Mouse (Mus musculus) liver, embryonic 11.5 days (tissue): ENCODE results near the gene Klf14. TPM values are rescaled to one million over a fixed set of nuclear protein-coding genes. Genes with fewer than 3 reads are reported as not detected.

ENCODE experiments used
- ATAC-seq: fragments of 200-750 bp; cut with Nextera tagmentation; replicated peaks from 2 replicates; pipeline ENCODE4 v1.8.0; 2017; ENCODE audit warnings: moderate number of reproducible peaks, mild to moderate bottlenecking, moderate TSS enrichment, moderate library complexity; ENCODE audit not compliant: low FRiP score
- DNase-seq: peaks from one replicate; pipeline ENCODE4 v3.0.0-alpha.2; 2017; ENCODE audit warnings: low spot score
- H3K27ac ChIP-seq: fragments of 300-500 bp; sonication (generic); 2 replicates; pipeline ENCODE4 v1.5.1; 2014; ENCODE audit warnings: mild to moderate bottlenecking, low read depth, low read length, control low read depth
- H3K27me3 ChIP-seq: fragments of 300-500 bp; sonication (generic); replicated peaks from 2 replicates; pipeline ENCODE4 v1.6.1; 2014; ENCODE audit warnings: low read length, mixed read lengths; ENCODE audit not compliant: control insufficient read depth, insufficient read depth
- H3K36me3 ChIP-seq: fragments of 300-500 bp; sonication (generic); 2 replicates; pipeline ENCODE4 v1.6.1; 2014; ENCODE audit warnings: mild to moderate bottlenecking, low read length, moderate library complexity, mixed read lengths; ENCODE audit not compliant: control insufficient read depth, insufficient read depth
- H3K4me1 ChIP-seq: fragments of 300-500 bp; sonication (generic); replicated peaks from 2 replicates; pipeline ENCODE4 v1.6.1; 2014; ENCODE audit warnings: low read length, mixed read lengths; ENCODE audit not compliant: control insufficient read depth, insufficient read depth
- H3K4me2 ChIP-seq: fragments of 300-500 bp; sonication (generic); 2 replicates; pipeline ENCODE4 v1.6.1; 2014; ENCODE audit warnings: mild to moderate bottlenecking, control low read depth, moderate library complexity
- H3K4me3 ChIP-seq: fragments of 300-500 bp; sonication (generic); 2 replicates; pipeline ENCODE4 v1.5.1; 2014; ENCODE audit warnings: low read depth, low read length, control low read depth
- H3K9ac ChIP-seq: fragments of 300-500 bp; sonication (generic); 2 replicates; pipeline ENCODE4 v1.6.1; 2014; ENCODE audit warnings: low read depth, low read length, control low read depth
- H3K9me3 ChIP-seq: fragments of 300-500 bp; sonication (generic); 2 replicates; pipeline ENCODE4 v1.6.1; 2016; ENCODE audit warnings: low read length, inconsistent platforms, mixed read lengths; ENCODE audit not compliant: control insufficient read depth
- WGBS: fragments of 180-500 bp; shearing (Covaris S2); extraction: QIAGEN DNeasy Blood & Tissue Kit; methylation state at CpG from one replicate; pipeline ENCODE4 v1.1.7; 2014; 5-methylcytosine and 5-hydroxymethylcytosine counted together
- polyA plus RNA-seq: library from polyadenylated mRNA; unstranded; fragments of >200 nt; fragmentation: Nextera tagmentation; extraction: Ambion mirVana; gene quantifications from 2 replicates; pipeline ENCODE4 v1.2.1, GENCODE M21; 2014

The Klf14 gene
- polyA plus RNA-seq, 1 experiment from 2014 or later = 1.1 TPM

DNA sequence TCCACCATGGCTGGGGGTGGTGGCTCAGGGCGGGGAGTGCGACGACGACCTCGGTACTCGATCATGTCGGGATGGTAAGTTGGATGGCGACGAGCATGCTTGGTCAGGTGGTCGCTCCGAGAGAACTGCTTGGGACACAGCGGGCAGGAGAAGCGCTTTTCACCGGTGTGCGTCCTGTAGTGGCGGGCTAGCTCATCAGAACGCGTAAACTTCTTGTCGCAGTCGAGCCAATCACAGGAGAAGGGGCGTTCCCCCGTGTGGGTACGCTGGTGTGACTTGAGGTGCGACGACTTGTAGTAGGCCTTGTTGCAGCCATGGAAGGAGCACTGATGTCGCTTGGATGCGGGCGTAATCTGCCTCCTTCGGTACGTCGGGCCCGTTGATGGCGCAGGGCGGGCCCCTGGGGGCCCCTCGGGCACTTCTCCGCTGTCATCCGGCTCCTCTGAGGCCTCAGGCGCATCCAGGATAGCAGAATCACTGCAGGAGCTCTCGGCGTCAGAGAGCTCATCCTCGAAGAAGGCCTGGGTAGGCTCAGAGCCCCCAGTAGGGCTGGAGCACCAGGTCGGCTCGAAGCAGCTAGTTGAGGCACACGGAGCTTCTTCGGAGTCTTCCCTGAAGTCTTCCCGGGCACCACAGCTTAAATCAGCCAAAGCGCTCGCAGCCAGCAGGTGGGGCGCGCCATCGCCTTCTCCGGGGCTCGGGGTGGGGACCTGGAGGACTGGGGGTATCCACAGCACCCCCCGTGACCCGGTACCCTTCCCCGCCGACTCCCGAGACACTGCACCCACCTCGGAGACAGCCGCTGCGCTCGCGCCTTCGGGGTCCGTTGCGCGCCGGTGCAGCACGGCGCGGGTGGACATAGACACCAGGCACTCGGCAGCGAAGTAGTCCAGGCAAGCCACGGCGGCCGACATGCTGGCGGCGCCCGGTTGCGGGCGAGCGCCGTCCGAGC is 818 bp downstream of the Klf14 start:
- DNase-seq (peak; percentile 36), ATAC-seq (no peak)
- Histone ChIP-seq H3K4me3 (peak overlapping the region; percentile 59), H3K36me3 (no peaks in the 10 kb centered on the region), H3K27ac (no peak overlapping the region), H3K9ac (no peak overlapping the region), H3K4me2 (peak overlapping the region; percentile 72), H3K27me3 (peaks cover 55% of the 10 kb centered on the region), H3K4me1 (no peaks in the 10 kb centered on the region; the same call in 1 of the 2 replicates), H3K9me3 (peaks cover 13% of the 10 kb centered on the region)
- 7% methylated on average over 83 of the region's 84 CpGs for WGBS

GRCm38 (mm10) chr6:30939264-30939663 is 19.6 kb downstream of the Klf14 start:
- ATAC-seq (no peak), DNase-seq (no peak)
- Histone ChIP-seq H3K36me3 (no peaks in the 10 kb centered on the region), H3K9ac (no peak overlapping the region), H3K4me1 (no peaks in the 10 kb centered on the region), H3K27me3 (no peaks in the 10 kb centered on the region), H3K4me2 (no peak overlapping the region), H3K9me3 (no peaks in the 10 kb centered on the region), H3K4me3 (no peak overlapping the region), H3K27ac (no peak overlapping the region)
- 59% methylated on average over 5 of the region's 5 CpGs for WGBS

- Histone ChIP-seq H3K27ac (no peak overlapping the region), H3K4me2 (no peak overlapping the region), H3K27me3 (0 out of 2 replicates have a peak, but pooled peaks cover 2% of the 10 kb centered on the region), H3K9ac (no peak overlapping the region), H3K9me3 (no peaks in the 10 kb centered on the region), H3K4me3 (no peak overlapping the region), H3K4me1 (no peaks in the 10 kb centered on the region), H3K36me3 (no peaks in the 10 kb centered on the region)
- ATAC-seq = no peak
- no peak for DNase-seq
- WGBS = 51% methylated on average over 2 of the region's 2 CpGs
Measured at GRCm38 (mm10) chr6:30922821-30923220, 36.1 kb downstream of the Klf14 start.

- H3K4me3 ChIP-seq = no peak overlapping the region
- ATAC-seq (no peak), DNase-seq (no peak)
- no peak overlapping the region for H3K27ac ChIP-seq
- WGBS = 75% methylated on average over 10 of the region's 11 CpGs
- H3K4me2 ChIP-seq = no peak overlapping the region
- no peak overlapping the region for H3K9ac ChIP-seq
- H3K27me3 ChIP-seq = 0 out of 2 replicates have a peak, but pooled peaks cover 2% of the 10 kb centered on the region
- no peaks in the 10 kb centered on the region for H3K36me3 ChIP-seq
- H3K4me1 ChIP-seq = no peaks in the 10 kb centered on the region
- H3K9me3 ChIP-seq = no peaks in the 10 kb centered on the region
Measured at GRCm38 (mm10) chr6:30921826-30922225, 37.1 kb downstream of the Klf14 start.

- Histone ChIP-seq H3K9ac (no peak overlapping the region), H3K4me1 (no peaks in the 10 kb centered on the region), H3K36me3 (no peaks in the 10 kb centered on the region), H3K4me2 (no peak overlapping the region), H3K4me3 (no peak overlapping the region), H3K27ac (no peak overlapping the region), H3K9me3 (no peaks in the 10 kb centered on the region), H3K27me3 (0 out of 2 replicates have a peak, but pooled peaks cover 2% of the 10 kb centered on the region)
- DNase-seq (no peak), ATAC-seq (no peak)
- 51% methylated on average over 21 of the region's 21 CpGs for WGBS
Measured at GRCm38 (mm10) chr6:30920834-30921675, 37.8 kb downstream of the Klf14 start.

DNA sequence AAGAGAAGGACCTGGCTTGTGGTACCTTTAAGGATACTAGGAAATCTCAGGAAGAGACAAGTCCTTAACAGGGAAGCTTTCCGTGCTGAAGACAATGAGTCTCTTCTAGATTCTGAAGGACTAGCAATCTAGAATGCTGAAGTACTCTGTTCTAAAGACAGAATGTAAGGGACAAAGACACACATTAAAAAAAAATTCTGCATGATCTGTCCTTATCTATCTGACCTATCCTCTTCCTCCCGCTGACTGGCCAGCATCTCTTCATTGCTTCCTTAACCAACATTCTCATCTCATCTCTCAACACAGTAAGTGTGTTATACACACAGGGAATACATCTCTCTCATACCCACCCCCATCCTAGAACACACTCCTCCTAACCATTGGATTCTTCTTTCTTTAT is 43.4 kb downstream of the Klf14 start, which contains the start of gene Tsga13:
Tsga13 (minus strand) TSS at position 101 of the 400 bp plus-strand sequence.
- no peak for DNase-seq
- H3K9ac ChIP-seq = no peak within 1 kb of the TSS
- H3K4me3 ChIP-seq = no peak within 1 kb of the TSS
- WGBS = 77% methylated on average over 2 of the region's 2 CpGs
- ATAC-seq = no peak
- no peaks in the 10 kb centered on the region for H3K9me3 ChIP-seq
- H3K36me3 ChIP-seq = no peaks in the 10 kb centered on the region
- H3K27me3 ChIP-seq = no peaks in the 10 kb centered on the region
- no peak within 1 kb of the TSS for H3K27ac ChIP-seq
- H3K4me1 ChIP-seq = no peaks in the 10 kb centered on the region
- H3K4me2 ChIP-seq = no peak within 1 kb of the TSS

GRCm38 (mm10) chr6:30907970-30908369 is 50.9 kb downstream of the Klf14 start:
- WGBS = 55% methylated on average over 3 of the region's 3 CpGs
- Histone ChIP-seq H3K27ac (no peak overlapping the region), H3K9ac (no peak overlapping the region), H3K27me3 (no peaks in the 10 kb centered on the region), H3K4me3 (no peak overlapping the region), H3K4me1 (no peaks in the 10 kb centered on the region), H3K36me3 (no peaks in the 10 kb centered on the region), H3K4me2 (no peak overlapping the region), H3K9me3 (no peaks in the 10 kb centered on the region)
- DNase-seq (no peak), ATAC-seq (no peak)
